Mouse (Mus musculus) regulatory T cell (primary cell): Measurements from ENCODE around the gene Six4.
"Not testable (repeated sequence)": the region's sequence is repeated elsewhere in the genome, so short reads cannot be mapped to it uniquely, and the experiment has no call there.

Experiments used
- in situ Hi-C: fragments of 300-600 bp; cut with MboI, MseI; formaldehyde crosslinking; loops from one replicate; pipeline ENCODE4 v1.15.1; 2025; ENCODE audit warnings: high pct_unique_total_duplicates

The Six4 gene

GRCm38 (mm10) chr12:73088911-73089310, 24.3 kb downstream of the Six4 start:
- in situ Hi-C loops = no loop called here

- in situ Hi-C loops = no loop called here
These were observed 24.8 kb downstream of the Six4 start for GRCm38 (mm10) chr12:73088500-73088899.

GRCm38 (mm10) chr12:73087086-73087485, 26.2 kb downstream of the Six4 start:
- in situ Hi-C loops = no loop called here

GRCm38 (mm10) chr12:73085739-73086630, 27.3 kb downstream of the Six4 start:
- in situ Hi-C loops = no loop called here

GRCm38 (mm10) chr12:73083773-73084172, 29.5 kb downstream of the Six4 start:
- in situ Hi-C loops = no loop called here

GRCm38 (mm10) chr12:73081828-73082227, 31.4 kb downstream of the Six4 start:
- in situ Hi-C loops = not testable (repeated sequence)

- in situ Hi-C loops = no loop called here
These were observed 52.3 kb downstream of the Six4 start for GRCm38 (mm10) chr12:73060805-73061410.

GRCm38 (mm10) chr12:73057492-73057891, 55.8 kb downstream of the Six4 start:
- in situ Hi-C loops = no loop called here

GRCm38 (mm10) chr12:73055451-73055850, 57.8 kb downstream of the Six4 start:
- in situ Hi-C loops = no loop called here

GRCm38 (mm10) chr12:73054576-73055185, 58.6 kb downstream of the Six4 start:
- in situ Hi-C loops = loop anchor here (5.0 kb wide), 1 partner anchor 58 kb away; the partner anchor contains the start of gene Six4

GRCm38 (mm10) chr12:73053668-73054241, 59.5 kb downstream of the Six4 start, which contains the start of gene Six1:
Gene Six1, minus strand, starts transcription at chr12:73053887.
- in situ Hi-C loops = loop anchor here (5.0 kb wide), 1 partner anchor 59 kb away; the partner anchor contains the start of gene Six4

- in situ Hi-C loops = loop anchor here (5.0 kb wide), 1 partner anchor 59 kb away; the partner anchor contains the start of gene Six4
These were observed 60.3 kb downstream of the Six4 start for GRCm38 (mm10) chr12:73052651-73053591.

GRCm38 (mm10) chr12:73052036-73052650, 61.1 kb downstream of the Six4 start:
- in situ Hi-C loops = loop anchor here (5.0 kb wide), 1 partner anchor 60 kb away; the partner anchor contains the start of gene Six4

GRCm38 (mm10) chr12:73050811-73051580, 62.3 kb downstream of the Six4 start:
- in situ Hi-C loops = loop anchor here (5.0 kb wide), 1 partner anchor 61 kb away; the partner anchor contains the start of gene Six4

- in situ Hi-C loops = loop anchor here (5.0 kb wide), 1 partner anchor 62 kb away; the partner anchor contains the start of gene Six4
These were observed 63.0 kb downstream of the Six4 start for GRCm38 (mm10) chr12:73050305-73050704.
